Mouse (Mus musculus) midbrain, embryonic 14.5 days (tissue): ENCODE measurements around the gene Slc25a33. TPM values are rescaled to one million over a fixed set of nuclear protein-coding genes. Genes with fewer than 3 reads are reported as not detected.

Experiments
- microRNA-seq: library from miRNA; unstranded; fragments of <30 nt; microRNA quantifications from one replicate; pipeline ENCODE4, GENCODE M21; 2016
- polyA plus RNA-seq: library from polyadenylated mRNA; unstranded; fragments of >200 nt; fragmentation: Nextera tagmentation; extraction: Ambion mirVana; gene quantifications from 2 replicates; pipeline ENCODE4 v1.2.1, GENCODE M21; 2014

Slc25a33 gene
- polyA plus RNA-seq, 1 experiment from 2014 or later: 29.1 TPM

Small RNAs within 50 kb of the gene (microRNA-seq; reads per million reads assigned to microRNA genes)
- gene Gm47301: not detected

Other genes starting within 250 kb of the Slc25a33 start
- 104 and 117 TPM in 2 replicates for gene Clstn1, start 187.8 kb downstream of the Slc25a33 start, polyA plus RNA-seq
- 12.7 and 14.2 TPM in 2 replicates for gene Pik3cd, start 71.7 kb downstream of the Slc25a33 start, polyA plus RNA-seq
- 30.8 and 36.2 TPM in 2 replicates for gene Tmem201, start 36.2 kb downstream of the Slc25a33 start, polyA plus RNA-seq
- 3.3 and 4.2 TPM in 2 replicates for gene Spsb1, start 180.8 kb upstream of the Slc25a33 start, polyA plus RNA-seq
- gene H6pd, start 234.7 kb upstream of the Slc25a33 start, polyA plus RNA-seq: 1.5 and 1.7 TPM in 2 replicates